ENCODE assay signal across 8 mouse cellular contexts in the genomic region with DNA sequence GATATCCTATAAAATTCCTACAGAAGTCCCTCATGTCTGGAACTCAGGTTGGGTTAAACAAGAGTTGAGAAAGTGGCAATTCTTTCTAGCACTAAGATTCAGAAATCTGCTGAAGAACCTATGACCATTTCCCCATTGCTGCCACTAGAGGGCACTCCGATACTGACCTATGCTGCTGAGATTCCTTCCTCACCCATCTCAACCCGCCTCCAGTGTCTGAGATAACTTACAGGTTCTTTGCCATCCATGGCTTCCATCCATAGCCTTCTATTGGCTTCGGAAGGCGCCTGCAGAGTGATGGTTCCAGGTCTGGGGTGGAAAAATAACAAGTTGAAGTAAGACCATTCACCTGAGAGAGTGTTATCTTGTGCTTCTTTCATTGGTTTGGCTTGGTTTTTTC.
DNase-seq lines count a peak whose midpoint lies in the region; ATAC-seq lines count a peak whose summit lies in the region.

No protein-coding gene starts in this region.

- no peak for ATAC-seq in CD4-positive, CD25-positive, alpha-beta regulatory T cell, adult 4 months
- ATAC-seq in granulocyte monocyte progenitor cell, adult 5-6 weeks (replicated peaks; ENCODE audit: poor library complexity, severe bottlenecking) = peak; percentile 82

- DNase-seq in CD4-positive, CD25-positive, alpha-beta regulatory T cell, adult 2 months (ENCODE audit: low read depth, low spot score) = peak; percentile 66
- DNase-seq in adrenal gland, adult 8-10 months = peak; percentile 15
- DNase-seq in embryo, embryonic 10 days (ENCODE audit: low spot score) = peak; percentile 68
- peak; percentile 39 for DNase-seq in layer of hippocampus, adult 9-11 months
- DNase-seq in lung, postnatal 36 days = peak; percentile 71
- DNase-seq in right cerebral cortex, postnatal 14 days = peak; percentile 38

Comparison
In these comparisons a context has a peak if more than half of its experiments do, and no peak if none do; other contexts are left out.
1. DNase-seq: peak in every context shown above with its lines; median percentile 71 in lung, postnatal 36 days; 68 in embryo, embryonic 10 days; 66 in CD4-positive, CD25-positive, alpha-beta regulatory T cell, adult 2 months; 39 in layer of hippocampus, adult 9-11 months; 38 in right cerebral cortex, postnatal 14 days; 15 in adrenal gland, adult 8-10 months.